Mouse (Mus musculus): ENCODE measurements at regions not wholly inside any gene's neighbourhood (a gene's known extent, or its start where the extent isn't known, plus 50 kb on each side); places are given as distances from the start of the nearest gene placed in this dataset.

DNA sequence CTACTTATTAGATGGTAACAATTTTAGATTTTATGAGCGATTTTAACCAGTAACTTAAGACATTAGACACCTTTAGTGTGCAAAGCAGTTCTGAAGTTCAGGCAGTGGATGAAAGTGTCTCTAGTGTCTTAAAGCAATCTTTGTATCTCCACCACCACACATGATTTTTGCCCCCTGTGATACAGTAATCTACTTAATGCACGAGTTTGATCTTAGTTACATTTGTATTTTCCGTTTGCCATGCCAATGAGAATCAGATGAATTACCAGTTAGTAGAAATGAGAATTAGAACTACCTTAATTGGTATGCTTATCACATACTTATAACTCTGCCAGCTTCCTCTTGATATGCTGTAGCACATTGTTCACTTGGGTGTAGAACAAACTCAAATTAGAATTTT, 99.9 kb downstream of the Gm11146 start:
- no peak overlapping the region for H3K4me3 ChIP-seq (ENCODE audit: low read depth, low read length)

GRCm38 (mm10) chr16:77500981-77501380, 100.9 kb downstream of the Gm11146 start:
- Histone ChIP-seq H3K27ac (ENCODE audit: low read depth, low read length) (0 out of 2 replicates have a peak overlapping the region, but pooled peaks have one; percentile 65), H3K4me1 (replicated peaks; ENCODE audit: control insufficient read depth, insufficient read depth, low read length) (no peaks in the 10 kb centered on the region), H3K9ac (ENCODE audit: low read depth, low read length) (no peak overlapping the region), H3K27me3 (ENCODE audit: control insufficient read depth, insufficient read depth, low read length) (no peaks in the 10 kb centered on the region), H3K9me3 (ENCODE audit: control insufficient read depth, low read length) (no peaks in the 10 kb centered on the region), H3K4me2 (replicated peaks; ENCODE audit: low read depth, low read length) (no peak overlapping the region), H3K36me3 (ENCODE audit: control insufficient read depth, insufficient read depth, low read length) (no peaks in the 10 kb centered on the region), H3K4me3 (ENCODE audit: low read depth, low read length) (no peak overlapping the region; the same call in 1 of the 2 replicates)
- DNase-seq (ENCODE audit: low spot score): peak; percentile 33
- WGBS: 49% methylated on average over 4 of the region's 4 CpGs
- ATAC-seq (ENCODE audit: low FRiP score): no peak

More for the DNA sequence above, 99.9 kb downstream of the Gm11146 start:
- Histone ChIP-seq H3K27ac (ENCODE audit: low read depth, low read length) (no peak overlapping the region), H3K27me3 (ENCODE audit: control insufficient read depth, insufficient read depth, low read length) (no peaks in the 10 kb centered on the region), H3K4me2 (replicated peaks; ENCODE audit: low read depth, low read length) (no peak overlapping the region), H3K36me3 (ENCODE audit: control insufficient read depth, insufficient read depth, low read length) (no peaks in the 10 kb centered on the region), H3K9me3 (ENCODE audit: control insufficient read depth, low read length) (no peaks in the 10 kb centered on the region), H3K9ac (ENCODE audit: low read depth, low read length) (no peak overlapping the region), H3K4me1 (replicated peaks; ENCODE audit: control insufficient read depth, insufficient read depth, low read length) (no peaks in the 10 kb centered on the region)
- DNase-seq (ENCODE audit: low spot score) (no peak), ATAC-seq (ENCODE audit: low FRiP score) (no peak)
- WGBS: 85% methylated on average over 3 of the region's 3 CpGs

- WGBS: 64% methylated on average over 6 of the region's 6 CpGs
- H3K9ac ChIP-seq (ENCODE audit: low read depth, low read length): no peak overlapping the region
- DNase-seq (ENCODE audit: low spot score): peak; percentile 29
Measured at GRCm38 (mm10) chr16:77500413-77500812, 101.5 kb downstream of the Gm11146 start.

DNA sequence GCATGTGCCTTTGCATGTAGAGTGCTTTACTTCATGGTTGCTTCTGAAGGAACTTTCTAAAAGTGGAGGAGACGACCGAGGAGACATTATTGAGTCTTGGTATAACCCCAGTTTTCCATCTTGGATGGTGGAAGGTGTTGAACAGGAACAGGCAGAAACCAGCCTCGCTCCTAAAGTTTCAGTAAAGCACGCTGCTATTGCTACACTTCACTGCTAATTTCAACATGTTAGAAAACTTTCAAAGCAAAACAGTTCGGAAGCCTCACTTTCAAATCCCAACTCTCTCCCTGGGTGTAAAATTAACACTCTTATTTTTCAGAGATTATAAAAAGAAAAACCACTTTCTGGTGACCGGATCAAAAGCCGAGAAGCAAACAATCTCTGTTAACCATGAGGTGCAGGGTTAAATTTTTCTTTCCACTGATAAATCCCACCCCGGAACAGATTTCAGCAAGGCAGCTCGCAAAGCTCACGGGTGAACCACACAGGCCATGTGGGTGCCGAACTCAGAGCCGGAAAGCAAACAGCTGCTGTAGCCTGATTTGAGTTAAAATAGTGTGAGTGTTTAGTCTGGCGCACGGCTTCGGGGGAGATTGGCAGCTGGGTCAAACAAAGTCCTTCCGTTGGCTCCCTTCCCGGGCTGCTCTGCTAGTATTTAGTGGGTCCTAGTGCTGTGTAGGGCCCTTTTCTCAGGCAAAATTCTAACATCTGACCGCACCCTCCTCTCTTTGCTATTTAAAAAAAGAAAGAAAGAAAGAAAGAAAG, 102.2 kb downstream of the Gm11146 start:
- Histone ChIP-seq H3K36me3 (ENCODE audit: control insufficient read depth, insufficient read depth, low read length) (no peaks in the 10 kb centered on the region), H3K27me3 (ENCODE audit: control insufficient read depth, insufficient read depth, low read length) (no peaks in the 10 kb centered on the region), H3K4me1 (replicated peaks; ENCODE audit: control insufficient read depth, insufficient read depth, low read length) (no peaks in the 10 kb centered on the region), H3K4me3 (ENCODE audit: low read depth, low read length) (no peak overlapping the region), H3K27ac (ENCODE audit: low read depth, low read length) (peak overlapping the region; percentile 65), H3K4me2 (replicated peaks; ENCODE audit: low read depth, low read length) (no peak overlapping the region; the same call in 1 of the 2 replicates), H3K9me3 (ENCODE audit: control insufficient read depth, low read length) (no peaks in the 10 kb centered on the region), H3K9ac (ENCODE audit: low read depth, low read length) (no peak overlapping the region)
- 43% methylated on average over 18 of the region's 18 CpGs for WGBS
- ATAC-seq (ENCODE audit: low FRiP score) (peak; percentile 91), DNase-seq (ENCODE audit: low spot score) (peak; percentile 63)

More at GRCm38 (mm10) chr16:77500413-77500812, 101.5 kb downstream of the Gm11146 start:
- ATAC-seq (ENCODE audit: low FRiP score): peak; percentile 67
- peak overlapping the region; percentile 1; the same call in 1 of the 2 replicates for H3K4me3 ChIP-seq (ENCODE audit: low read depth, low read length)
- H3K27ac ChIP-seq (ENCODE audit: low read depth, low read length): peak overlapping the region; percentile 65; the same call in 1 of the 2 replicates
- no peak overlapping the region; the same call in 1 of the 2 replicates for H3K4me2 ChIP-seq (replicated peaks; ENCODE audit: low read depth, low read length)
- no peaks in the 10 kb centered on the region for H3K27me3 ChIP-seq (ENCODE audit: control insufficient read depth, insufficient read depth, low read length)
- H3K36me3 ChIP-seq (ENCODE audit: control insufficient read depth, insufficient read depth, low read length): no peaks in the 10 kb centered on the region
- H3K9me3 ChIP-seq (ENCODE audit: control insufficient read depth, low read length): no peaks in the 10 kb centered on the region
- no peaks in the 10 kb centered on the region for H3K4me1 ChIP-seq (replicated peaks; ENCODE audit: control insufficient read depth, insufficient read depth, low read length)

DNA sequence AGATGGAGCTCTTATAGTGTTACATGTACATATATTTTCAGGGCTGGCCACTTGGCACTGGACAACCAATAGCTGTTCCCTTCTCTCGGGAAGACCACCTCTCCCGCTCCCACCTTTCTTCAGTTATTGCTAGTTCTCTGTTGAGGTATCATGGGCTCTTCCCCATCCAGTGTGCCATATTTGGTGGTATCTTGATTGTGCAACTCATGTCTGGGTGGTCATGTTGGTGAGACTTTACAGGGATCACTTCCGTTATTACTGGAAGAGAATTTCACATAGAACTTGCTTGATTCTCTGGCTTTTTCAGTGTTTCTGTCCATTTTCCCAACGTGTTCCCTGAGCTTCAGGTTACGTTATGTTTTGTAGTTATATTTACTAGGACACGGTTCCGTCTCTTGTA, 106.6 kb downstream of the Gm11146 start:
- Histone ChIP-seq H3K9me3 (ENCODE audit: control insufficient read depth, low read length) (no peaks in the 10 kb centered on the region), H3K4me2 (replicated peaks; ENCODE audit: low read depth, low read length) (no peak overlapping the region), H3K9ac (ENCODE audit: low read depth, low read length) (no peak overlapping the region), H3K36me3 (ENCODE audit: control insufficient read depth, insufficient read depth, low read length) (no peaks in the 10 kb centered on the region), H3K27me3 (ENCODE audit: control insufficient read depth, insufficient read depth, low read length) (no peaks in the 10 kb centered on the region), H3K4me1 (replicated peaks; ENCODE audit: control insufficient read depth, insufficient read depth, low read length) (no peaks in the 10 kb centered on the region), H3K4me3 (ENCODE audit: low read depth, low read length) (no peak overlapping the region), H3K27ac (ENCODE audit: low read depth, low read length) (no peak overlapping the region)
- 96% methylated on average over 7 of the region's 7 CpGs for WGBS
- ATAC-seq (ENCODE audit: low FRiP score) (no peak), DNase-seq (ENCODE audit: low spot score) (no peak)

- no peaks in the 10 kb centered on the region for H3K4me1 ChIP-seq (replicated peaks; ENCODE audit: control insufficient read depth, insufficient read depth, low read length)
- H3K27me3 ChIP-seq (ENCODE audit: control insufficient read depth, insufficient read depth, low read length): no peaks in the 10 kb centered on the region
- ATAC-seq (ENCODE audit: low FRiP score) (no peak), DNase-seq (ENCODE audit: low spot score) (no peak)
- no peaks in the 10 kb centered on the region for H3K9me3 ChIP-seq (ENCODE audit: control insufficient read depth, low read length)
- H3K4me3 ChIP-seq (ENCODE audit: low read depth, low read length): no peak overlapping the region
- no peak overlapping the region for H3K4me2 ChIP-seq (replicated peaks; ENCODE audit: low read depth, low read length)
- no peak overlapping the region for H3K9ac ChIP-seq (ENCODE audit: low read depth, low read length)
- no peaks in the 10 kb centered on the region for H3K36me3 ChIP-seq (ENCODE audit: control insufficient read depth, insufficient read depth, low read length)
- WGBS: 88% methylated on average over 7 of the region's 7 CpGs
- no peak overlapping the region for H3K27ac ChIP-seq (ENCODE audit: low read depth, low read length)
Measured at GRCm38 (mm10) chr16:77494042-77494441, 107.9 kb downstream of the Gm11146 start.

DNA sequence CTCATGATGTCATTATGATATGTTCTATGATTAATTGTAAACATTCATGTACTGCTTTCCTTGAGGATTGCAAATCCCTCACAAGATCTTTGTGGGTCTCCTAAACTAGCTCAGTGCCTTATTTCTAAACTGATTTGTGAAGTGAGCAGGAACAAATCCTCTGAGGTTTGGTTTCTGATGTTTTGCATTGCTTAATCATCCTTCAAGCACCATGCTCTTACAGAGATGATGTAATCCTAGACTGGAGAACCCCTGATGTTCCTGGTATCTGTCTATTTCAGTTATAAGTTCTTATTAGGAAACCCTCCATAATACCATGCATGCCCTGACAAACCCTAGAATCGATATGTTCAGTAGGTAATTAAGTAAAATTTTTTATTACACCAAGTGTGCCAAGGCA, 113.7 kb downstream of the Gm11146 start:
- ATAC-seq (ENCODE audit: low FRiP score) (no peak), DNase-seq (ENCODE audit: low spot score) (no peak)
- Histone ChIP-seq H3K27ac (ENCODE audit: low read depth, low read length) (no peak overlapping the region), H3K4me1 (replicated peaks; ENCODE audit: control insufficient read depth, insufficient read depth, low read length) (no peaks in the 10 kb centered on the region), H3K27me3 (ENCODE audit: control insufficient read depth, insufficient read depth, low read length) (no peaks in the 10 kb centered on the region), H3K4me3 (ENCODE audit: low read depth, low read length) (no peak overlapping the region), H3K36me3 (ENCODE audit: control insufficient read depth, insufficient read depth, low read length) (no peaks in the 10 kb centered on the region), H3K4me2 (replicated peaks; ENCODE audit: low read depth, low read length) (no peak overlapping the region), H3K9me3 (ENCODE audit: control insufficient read depth, low read length) (no peaks in the 10 kb centered on the region), H3K9ac (ENCODE audit: low read depth, low read length) (no peak overlapping the region)
- 95% methylated on average over 1 of the region's 1 CpGs for WGBS

DNA sequence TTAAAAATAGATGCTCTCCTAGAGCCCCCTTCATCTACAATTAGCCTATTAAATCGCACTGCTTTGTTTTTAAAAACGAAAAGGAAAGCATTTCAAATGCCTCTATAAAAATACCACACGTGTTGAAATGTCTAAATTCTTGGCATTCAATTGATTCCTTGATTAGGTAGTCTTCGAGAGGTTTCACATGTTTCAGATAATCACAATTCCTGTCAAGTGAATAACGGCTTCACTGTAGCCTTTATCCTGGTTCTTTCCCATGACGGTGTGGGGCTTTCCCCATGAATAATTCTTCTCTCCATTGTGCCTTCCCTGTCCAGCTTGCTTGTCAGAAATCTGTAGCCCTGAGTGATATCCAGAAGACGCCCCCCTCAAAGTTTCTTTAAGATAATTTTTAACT, 122.1 kb downstream of the Gm11146 start:
- DNase-seq (ENCODE audit: low spot score) (no peak), ATAC-seq (ENCODE audit: low FRiP score) (no peak)
- Histone ChIP-seq H3K9ac (ENCODE audit: low read depth, low read length) (no peak overlapping the region), H3K4me1 (replicated peaks; ENCODE audit: control insufficient read depth, insufficient read depth, low read length) (no peaks in the 10 kb centered on the region), H3K4me3 (ENCODE audit: low read depth, low read length) (no peak overlapping the region), H3K36me3 (ENCODE audit: control insufficient read depth, insufficient read depth, low read length) (no peaks in the 10 kb centered on the region), H3K27me3 (ENCODE audit: control insufficient read depth, insufficient read depth, low read length) (no peaks in the 10 kb centered on the region), H3K9me3 (ENCODE audit: control insufficient read depth, low read length) (no peaks in the 10 kb centered on the region), H3K27ac (ENCODE audit: low read depth, low read length) (no peak overlapping the region), H3K4me2 (replicated peaks; ENCODE audit: low read depth, low read length) (no peak overlapping the region)
- 58% methylated on average over 7 of the region's 7 CpGs for WGBS

DNA sequence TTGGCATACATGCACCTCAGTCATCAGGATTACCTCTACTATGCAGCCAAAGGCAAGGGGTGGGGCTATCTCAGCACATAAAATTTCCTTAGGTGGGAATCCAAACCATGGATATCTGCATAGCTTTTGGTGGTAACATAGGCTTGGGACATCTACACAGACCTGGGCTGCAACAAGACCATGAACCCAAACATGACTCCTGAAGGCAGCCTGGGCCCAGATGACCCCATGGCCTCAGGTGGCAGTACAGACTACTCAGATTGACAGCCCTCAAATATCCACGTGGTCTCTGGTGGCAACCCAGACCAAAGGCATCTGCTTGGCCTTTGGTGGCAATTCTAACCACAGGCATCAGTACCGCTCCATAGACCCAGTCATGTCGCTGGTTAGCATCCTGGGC, 130.0 kb downstream of the Gm11146 start:
- 94% methylated on average over 3 of the region's 3 CpGs for WGBS
- H3K36me3 ChIP-seq (ENCODE audit: control insufficient read depth, insufficient read depth, low read length): no peaks in the 10 kb centered on the region
- no peak overlapping the region for H3K4me2 ChIP-seq (replicated peaks; ENCODE audit: low read depth, low read length)
- H3K4me3 ChIP-seq (ENCODE audit: low read depth, low read length): no peak overlapping the region
- no peak overlapping the region for H3K27ac ChIP-seq (ENCODE audit: low read depth, low read length)
- no peak for DNase-seq (ENCODE audit: low spot score)
- H3K4me1 ChIP-seq (replicated peaks; ENCODE audit: control insufficient read depth, insufficient read depth, low read length): no peaks in the 10 kb centered on the region
- no peaks in the 10 kb centered on the region for H3K27me3 ChIP-seq (ENCODE audit: control insufficient read depth, insufficient read depth, low read length)
- H3K9ac ChIP-seq (ENCODE audit: low read depth, low read length): no peak overlapping the region
- ATAC-seq (ENCODE audit: low FRiP score): peak; percentile 33; the same call in 1 of the 2 replicates
- no peaks in the 10 kb centered on the region for H3K9me3 ChIP-seq (ENCODE audit: control insufficient read depth, low read length)

All from hindbrain, embryonic 11.5 days (tissue).